Mouse (Mus musculus) myocyte (in vitro differentiated cells): Measurements from ENCODE around the gene Irs2.

ENCODE experiments used
- E2F4 ChIP-seq: IDR thresholded peaks from one replicate; pipeline ENCODE4 v1.6.1; 2011; ENCODE audit warnings: mild to moderate bottlenecking, control low read depth, moderate library complexity; ENCODE audit not compliant: insufficient read depth
- MYOG ChIP-seq, 3 experiments: IDR thresholded peaks; one replicate each; pipeline ENCODE4 v1.6.1; 2011; ENCODE audit warnings: control low read depth in 2 of 3, low read depth in 2 of 3, mild to moderate bottlenecking in 2 of 3; ENCODE audit not compliant: insufficient read length in 2 of 3, control insufficient read depth in 1 of 3, insufficient read depth in 1 of 3
- POLR2A ChIP-seq: IDR thresholded peaks from one replicate; pipeline ENCODE4 v1.6.1; 2011; ENCODE audit warnings: low read depth, mild to moderate bottlenecking, control low read depth, moderate library complexity; ENCODE audit not compliant: insufficient read length
- POLR2AphosphoS2 ChIP-seq: IDR thresholded peaks from one replicate; pipeline ENCODE4 v1.6.1; 2011; ENCODE audit warnings: low read depth, control low read depth; ENCODE audit not compliant: insufficient read length
- TCF12 ChIP-seq: IDR thresholded peaks from one replicate; pipeline ENCODE4 v1.6.1; 2011; ENCODE audit warnings: mild to moderate bottlenecking, control low read depth; ENCODE audit not compliant: poor library complexity, insufficient read depth, severe bottlenecking

GRCm38 (mm10) chr8:11040088-11040487 lies 31.8 kb upstream of the Irs2 start:
- TF ChIP-seq POLR2A = no peak
- no peak for TF ChIP-seq POLR2AphosphoS2
- TF ChIP-seq E2F4 = no peak
- no peak for TF ChIP-seq TCF12
- no peak for TF ChIP-seq MYOG (IDR thresholded peaks at IDR 0.05; ENCODE audit: control insufficient read depth in 1 of 3, insufficient read depth in 1 of 3, insufficient read length in 2 of 3, low read depth in 2 of 3)
